Mouse (Mus musculus) kidney, postnatal 0 days (tissue): ENCODE data around the gene Metap1. TPM values are rescaled to one million over a fixed set of nuclear protein-coding genes. Genes with fewer than 3 reads are reported as not detected.

ENCODE experiments used
- ATAC-seq: fragments of 200-750 bp; cut with Nextera tagmentation; replicated peaks from 2 replicates; pipeline ENCODE4 v1.8.0; 2017; ENCODE audit warnings: low read depth, moderate number of reproducible peaks, moderate TSS enrichment, moderate library complexity; ENCODE audit not compliant: low FRiP score
- DNase-seq: peaks from one replicate; pipeline ENCODE4 v3.0.0-alpha.2; 2016; ENCODE audit warnings: low spot score
- H3K27ac ChIP-seq: fragments of 300-500 bp; sonication (generic); 2 replicates; pipeline ENCODE4 v1.5.1; 2014; ENCODE audit warnings: mild to moderate bottlenecking
- H3K27me3 ChIP-seq: fragments of 300-500 bp; sonication (generic); 2 replicates; pipeline ENCODE4 v1.6.1; 2014; ENCODE audit warnings: low read length, mixed read lengths; ENCODE audit not compliant: insufficient read depth
- H3K36me3 ChIP-seq: fragments of 300-500 bp; sonication (generic); 2 replicates; pipeline ENCODE4 v1.6.1; 2014; ENCODE audit warnings: low read length, mixed read lengths; ENCODE audit not compliant: insufficient read depth
- H3K4me1 ChIP-seq: fragments of 300-500 bp; sonication (generic); replicated peaks from 2 replicates; pipeline ENCODE4 v1.6.1; 2014; ENCODE audit warnings: antibody characterized with exemption, low read length, mixed read lengths; ENCODE audit not compliant: insufficient read depth
- H3K4me2 ChIP-seq: fragments of 300-500 bp; sonication (generic); 2 replicates; pipeline ENCODE4 v1.6.1; 2014; ENCODE audit warnings: mild to moderate bottlenecking, low read length, moderate library complexity, mixed read lengths
- H3K4me3 ChIP-seq: fragments of 300-500 bp; sonication (generic); replicated peaks from 2 replicates; pipeline ENCODE4 v1.5.1; 2014; ENCODE audit warnings: low read depth, low read length
- H3K9ac ChIP-seq: fragments of 300-500 bp; sonication (generic); 2 replicates; pipeline ENCODE4 v1.6.1; 2014; ENCODE audit warnings: low read depth, low read length
- H3K9me3 ChIP-seq: fragments of 300-500 bp; sonication (generic); replicated peaks from 2 replicates; pipeline ENCODE4 v1.6.1; 2016; ENCODE audit warnings: low read length, inconsistent platforms, mixed read lengths
- CTCF ChIP-seq: IDR thresholded peaks from 2 replicates; pipeline ENCODE4 v1.5.1; 2016; ENCODE audit warnings: antibody characterized with exemption, low read depth, mild to moderate bottlenecking, moderate library complexity
- WGBS: fragments of 180-500 bp; shearing (Covaris S2); extraction: QIAGEN DNeasy Blood & Tissue Kit; methylation state at CpG from one replicate; pipeline ENCODE4 v1.1.7; 2014; 5-methylcytosine and 5-hydroxymethylcytosine counted together
- polyA plus RNA-seq: library from polyadenylated mRNA; unstranded; fragments of >200 nt; fragmentation: Nextera tagmentation; extraction: Ambion mirVana; gene quantifications from 2 replicates; pipeline ENCODE4 v1.2.1, GENCODE M21; 2015

The Metap1 gene
- polyA plus RNA-seq, 1 experiment from 2014 or later: 40.2 TPM

GRCm38 (mm10) chr3:138493668-138494067 is 4.4 kb upstream of the Metap1 start:
- Histone ChIP-seq H3K27ac (no peak overlapping the region), H3K36me3 (no peaks in the 10 kb centered on the region), H3K27me3 (no peaks in the 10 kb centered on the region), H3K4me2 (no peak overlapping the region), H3K9ac (no peak overlapping the region), H3K4me3 (no peak overlapping the region), H3K9me3 (no peaks in the 10 kb centered on the region), H3K4me1 (no peaks in the 10 kb centered on the region)
- 76% methylated on average over 3 of the region's 3 CpGs for WGBS
- TF ChIP-seq CTCF: peak; percentile 28; the same call in 1 of the 2 replicates
- ATAC-seq: no peak
- DNase-seq: no peak

DNA sequence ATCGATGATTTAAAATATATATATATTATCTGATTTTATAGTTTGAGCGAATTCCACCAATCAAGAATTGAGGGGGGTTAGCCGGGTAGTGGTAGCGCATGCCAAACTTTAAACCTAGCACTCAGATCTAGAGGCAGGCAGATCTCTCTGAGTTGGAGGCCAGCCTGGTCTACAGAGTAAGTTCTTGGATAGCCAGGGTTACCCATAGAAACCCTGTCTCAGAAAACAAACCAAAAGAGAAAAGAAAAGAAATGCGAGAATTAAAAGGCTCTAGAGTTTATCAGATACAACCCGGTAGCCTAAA is 671 bp upstream of the Metap1 start:
- WGBS: 21% methylated on average over 6 of the region's 6 CpGs
- ATAC-seq: no peak
- no peak for TF ChIP-seq CTCF
- H3K36me3 ChIP-seq: no peaks in the 10 kb centered on the region
- H3K27ac ChIP-seq: no peak overlapping the region
- H3K4me2 ChIP-seq: peak overlapping the region; percentile 57
- DNase-seq: no peak
- H3K4me3 ChIP-seq: peak overlapping the region; percentile 96
- no peaks in the 10 kb centered on the region for H3K9me3 ChIP-seq
- no peaks in the 10 kb centered on the region for H3K27me3 ChIP-seq
- H3K9ac ChIP-seq: peak overlapping the region; percentile 43; the same call in 1 of the 2 replicates
- H3K4me1 ChIP-seq: 0 out of 2 replicates have a peak, but pooled peaks cover 8% of the 10 kb centered on the region

GRCm38 (mm10) chr3:138488584-138489326 is 560 bp downstream of the Metap1 start:
- H3K4me1 ChIP-seq: 0 out of 2 replicates have a peak, but pooled peaks cover 8% of the 10 kb centered on the region
- H3K9ac ChIP-seq: peak overlapping the region; percentile 88
- peak overlapping the region; percentile 84 for H3K27ac ChIP-seq
- ATAC-seq: peak; percentile 30; the same call in 1 of the 2 replicates
- DNase-seq: peak; percentile 49
- H3K4me3 ChIP-seq: peak overlapping the region; percentile 96
- H3K36me3 ChIP-seq: no peaks in the 10 kb centered on the region
- no peak for TF ChIP-seq CTCF
- under 1% methylated on average over 61 of the region's 61 CpGs for WGBS
- no peaks in the 10 kb centered on the region for H3K27me3 ChIP-seq
- no peaks in the 10 kb centered on the region for H3K9me3 ChIP-seq
- H3K4me2 ChIP-seq: peak overlapping the region; percentile 58

GRCm38 (mm10) chr3:138483240-138483639 is 6.1 kb downstream of the Metap1 start:
- peaks cover 11% of the 10 kb centered on the region; the same call in 1 of the 2 replicates for H3K36me3 ChIP-seq
- no peak overlapping the region for H3K4me2 ChIP-seq
- DNase-seq: no peak
- ATAC-seq: no peak
- no peaks in the 10 kb centered on the region for H3K27me3 ChIP-seq
- no peaks in the 10 kb centered on the region for H3K9me3 ChIP-seq
- no peak for TF ChIP-seq CTCF
- WGBS: 98% methylated on average over 2 of the region's 2 CpGs
- H3K4me3 ChIP-seq: no peak overlapping the region
- H3K9ac ChIP-seq: no peak overlapping the region
- H3K27ac ChIP-seq: no peak overlapping the region
- H3K4me1 ChIP-seq: 0 out of 2 replicates have a peak, but pooled peaks cover 7% of the 10 kb centered on the region

DNA sequence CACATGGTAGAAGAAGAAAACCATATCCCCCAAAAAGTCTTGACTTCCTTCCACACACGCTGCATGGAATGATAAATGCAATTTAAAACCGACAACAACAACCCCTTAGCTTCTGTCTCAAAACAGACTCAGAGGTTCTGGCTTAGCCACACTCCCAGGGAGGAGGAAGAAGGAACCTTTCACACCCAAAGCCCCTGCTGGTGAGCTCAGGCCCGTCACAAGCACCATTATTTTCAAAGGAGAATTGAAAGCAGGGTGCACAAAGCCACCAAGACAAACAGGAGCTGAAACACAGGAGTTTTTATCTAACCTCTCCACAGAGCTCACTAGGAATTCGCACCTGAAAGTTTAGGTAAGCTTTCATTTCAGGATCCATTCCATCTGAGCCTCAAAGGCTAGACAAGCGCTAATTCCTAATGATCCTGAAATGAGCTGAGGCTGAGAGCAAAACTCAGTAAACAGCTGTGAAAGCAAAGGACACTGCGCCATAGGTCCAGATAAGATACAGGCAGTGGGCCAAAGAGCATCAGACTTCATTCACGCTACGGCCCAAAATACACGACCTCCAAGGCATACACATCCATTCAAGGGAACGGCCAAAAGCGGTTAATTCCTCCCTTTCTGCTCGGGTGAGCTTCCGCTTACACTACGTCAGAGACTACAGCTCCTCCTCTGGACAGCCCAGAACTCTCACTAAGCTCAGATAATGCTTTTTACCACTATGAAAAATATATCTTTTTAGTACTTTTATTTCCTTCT is 7.6 kb downstream of the Metap1 start:
- Histone ChIP-seq H3K9me3 (no peaks in the 10 kb centered on the region), H3K4me3 (no peak overlapping the region), H3K4me1 (no peaks in the 10 kb centered on the region), H3K27me3 (no peaks in the 10 kb centered on the region), H3K9ac (no peak overlapping the region), H3K36me3 (peaks cover 11% of the 10 kb centered on the region; the same call in 1 of the 2 replicates), H3K27ac (no peak overlapping the region), H3K4me2 (no peak overlapping the region)
- DNase-seq (peak; percentile 52), ATAC-seq (no peak)
- no peak; the same call in 1 of the 2 replicates for TF ChIP-seq CTCF
- WGBS: 57% methylated on average over 14 of the region's 14 CpGs

DNA sequence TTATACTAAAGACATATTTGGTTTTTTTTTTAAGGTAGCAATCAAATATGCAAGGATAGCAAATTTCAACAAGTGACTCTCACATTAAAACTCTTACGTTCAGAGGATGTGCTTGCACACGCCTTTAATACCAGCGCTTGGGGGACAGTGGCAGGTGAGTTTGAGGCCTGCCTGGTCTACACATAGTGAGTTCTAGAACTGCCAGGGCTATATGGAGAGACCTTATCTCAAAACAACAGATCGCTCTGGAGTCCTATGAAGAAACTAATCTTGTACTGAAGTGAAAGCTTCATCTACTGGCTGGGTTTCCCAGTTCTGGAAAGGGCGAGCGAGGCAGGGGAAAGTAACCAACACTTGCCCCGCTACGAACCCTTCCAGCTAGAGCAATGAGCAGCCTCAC is 9.8 kb downstream of the Metap1 start:
- TF ChIP-seq CTCF: no peak
- 93% methylated on average over 8 of the region's 8 CpGs for WGBS
- Histone ChIP-seq H3K4me1 (no peaks in the 10 kb centered on the region), H3K36me3 (peaks cover 11% of the 10 kb centered on the region; the same call in 1 of the 2 replicates), H3K4me2 (no peak overlapping the region), H3K9ac (no peak overlapping the region), H3K27ac (no peak overlapping the region), H3K4me3 (no peak overlapping the region), H3K9me3 (no peaks in the 10 kb centered on the region), H3K27me3 (no peaks in the 10 kb centered on the region)
- DNase-seq (no peak), ATAC-seq (no peak)
